Mouse (Mus musculus) liver, postnatal 0 days (tissue): ENCODE results near the gene Abcc1.

Experiments used
- CTCF ChIP-seq: sonication (generic); IDR thresholded peaks from 2 replicates; pipeline ENCODE4 v1.5.1; 2016; ENCODE audit warnings: antibody characterized with exemption, low read depth
- EP300 ChIP-seq: IDR thresholded peaks from 2 replicates; pipeline ENCODE4 v1.6.1; 2016; ENCODE audit warnings: antibody characterized with exemption, low read depth, mild to moderate bottlenecking

DNA sequence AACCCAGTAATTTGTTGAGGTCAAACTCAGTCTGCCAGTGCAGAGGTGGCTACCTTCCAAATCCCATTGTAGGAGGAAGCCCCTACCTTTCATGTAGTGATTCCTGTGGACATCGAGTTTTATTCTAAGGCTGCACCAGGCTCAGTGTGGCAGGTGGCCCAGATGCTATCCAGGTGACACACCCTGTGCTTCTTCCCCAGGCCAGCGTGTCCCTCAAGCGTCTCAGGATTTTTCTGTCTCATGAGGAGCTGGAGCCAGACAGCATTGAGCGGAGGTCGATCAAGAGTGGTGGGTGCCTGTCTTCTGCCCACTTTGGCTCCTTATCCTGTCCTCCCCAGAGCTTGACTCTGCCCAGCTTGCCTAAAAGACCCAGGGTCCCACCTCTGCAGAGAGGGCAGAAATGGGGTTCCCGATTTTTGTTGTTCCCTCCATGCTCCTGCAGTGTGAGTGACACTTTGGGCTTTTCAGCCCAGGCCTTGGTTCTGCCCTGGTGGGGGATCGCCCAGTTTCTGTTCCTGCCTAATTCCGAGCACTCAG lies 76.2 kb downstream of the Abcc1 start:
- TF ChIP-seq CTCF (no peak), EP300 (no peak)
